Mouse (Mus musculus) C2C12 (cell line): ENCODE data around the gene Pard3.

Experiments used
- CEBPB ChIP-seq: IDR thresholded peaks from one replicate; pipeline ENCODE4 v1.6.1; 2011; ENCODE audit warnings: low read depth, mild to moderate bottlenecking, control low read depth, moderate library complexity
- CTCF ChIP-seq: IDR thresholded peaks from one replicate; pipeline ENCODE4 v1.5.1; 2011; ENCODE audit not compliant: control insufficient read depth, insufficient read depth, insufficient read length
- MAX ChIP-seq: IDR thresholded peaks from one replicate; pipeline ENCODE4 v1.6.1; 2011; ENCODE audit warnings: mild to moderate bottlenecking, control low read depth
- USF1 ChIP-seq: IDR thresholded peaks from one replicate; pipeline ENCODE4 v1.6.1; 2011; ENCODE audit warnings: low read depth, mild to moderate bottlenecking, control low read depth, moderate library complexity

DNA sequence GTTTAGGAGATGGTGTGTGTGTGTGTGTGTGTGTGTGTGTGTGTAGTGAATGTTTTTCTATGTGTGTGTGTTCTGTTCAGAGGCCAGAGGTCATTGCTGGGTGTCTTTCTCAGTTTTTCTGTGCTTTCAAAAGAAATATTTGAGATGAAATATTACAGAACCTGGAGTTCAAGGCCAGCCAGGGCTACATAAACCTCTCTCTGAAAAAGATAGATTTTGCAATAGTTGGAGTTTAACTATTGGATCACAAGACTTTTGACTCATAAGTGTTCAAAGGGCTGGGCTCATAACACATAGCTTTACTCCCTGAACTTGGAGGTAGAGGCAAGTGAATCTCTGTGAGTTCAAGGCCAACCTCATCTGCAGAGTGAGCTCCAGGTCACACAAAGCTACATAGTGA, 2.8 kb downstream of the Pard3 start:
- TF ChIP-seq CTCF (no peak), USF1 (no peak), MAX (no peak), CEBPB (no peak)
